Mouse (Mus musculus) neural tube, embryonic 11.5 days (tissue): ENCODE results near the gene Cul9. TPM values are rescaled to one million over a fixed set of nuclear protein-coding genes. Genes with fewer than 3 reads are reported as not detected.

Source experiments
- ATAC-seq: fragments of 200-750 bp; cut with Nextera tagmentation; 2 replicates; pipeline ENCODE4 v1.8.0; 2017; ENCODE audit warnings: moderate number of reproducible peaks, mild to moderate bottlenecking, moderate TSS enrichment, moderate library complexity; ENCODE audit not compliant: insufficient read depth, low FRiP score, low TSS enrichment
- DNase-seq: peaks from one replicate; pipeline ENCODE4 v3.0.0-alpha.2; 2015; ENCODE audit warnings: low spot score
- H3K27ac ChIP-seq: fragments of 300-500 bp; sonication (generic); 2 replicates; pipeline ENCODE4 v1.5.1; 2014; ENCODE audit warnings: low read depth, mild to moderate bottlenecking, low read length
- H3K27me3 ChIP-seq: fragments of 300-500 bp; sonication (generic); 2 replicates; pipeline ENCODE4 v1.6.1; 2014; ENCODE audit warnings: mild to moderate bottlenecking, low read length, mixed read lengths; ENCODE audit not compliant: control insufficient read depth, insufficient read depth
- H3K36me3 ChIP-seq: fragments of 300-500 bp; sonication (generic); 2 replicates; pipeline ENCODE4 v1.6.1; 2014; ENCODE audit warnings: mild to moderate bottlenecking, low read length, moderate library complexity, mixed read lengths; ENCODE audit not compliant: control insufficient read depth, insufficient read depth
- H3K4me1 ChIP-seq: fragments of 300-500 bp; sonication (generic); 2 replicates; pipeline ENCODE4 v1.6.1; 2014; ENCODE audit warnings: low read length, mixed read lengths; ENCODE audit not compliant: control insufficient read depth, insufficient read depth
- H3K4me2 ChIP-seq: fragments of 300-500 bp; sonication (generic); 2 replicates; pipeline ENCODE4 v1.6.1; 2014; ENCODE audit warnings: low read depth, mild to moderate bottlenecking, moderate library complexity
- H3K4me3 ChIP-seq: fragments of 300-500 bp; sonication (generic); 2 replicates; pipeline ENCODE4 v1.5.1; 2014; ENCODE audit warnings: low read depth, low read length
- H3K9ac ChIP-seq: fragments of 300-500 bp; sonication (generic); 2 replicates; pipeline ENCODE4 v1.6.1; 2014; ENCODE audit warnings: mild to moderate bottlenecking, low read length
- H3K9me3 ChIP-seq: fragments of 300-500 bp; sonication (generic); 2 replicates; pipeline ENCODE4 v1.6.1; 2016; ENCODE audit warnings: low read length; ENCODE audit not compliant: control insufficient read depth
- WGBS: fragments of 180-500 bp; shearing (Covaris S2); extraction: QIAGEN DNeasy Blood & Tissue Kit; methylation state at CpG from one replicate; pipeline ENCODE4 v1.1.7; 2014; 5-methylcytosine and 5-hydroxymethylcytosine counted together
- polyA plus RNA-seq: library from polyadenylated mRNA; unstranded; fragments of >200 nt; fragmentation: Nextera tagmentation; extraction: Ambion mirVana; gene quantifications from 2 replicates; pipeline ENCODE4 v1.2.1, GENCODE M21; 2014

Gene Cul9
- polyA plus RNA-seq, 1 experiment from 2014 or later: 4.4 TPM

DNA sequence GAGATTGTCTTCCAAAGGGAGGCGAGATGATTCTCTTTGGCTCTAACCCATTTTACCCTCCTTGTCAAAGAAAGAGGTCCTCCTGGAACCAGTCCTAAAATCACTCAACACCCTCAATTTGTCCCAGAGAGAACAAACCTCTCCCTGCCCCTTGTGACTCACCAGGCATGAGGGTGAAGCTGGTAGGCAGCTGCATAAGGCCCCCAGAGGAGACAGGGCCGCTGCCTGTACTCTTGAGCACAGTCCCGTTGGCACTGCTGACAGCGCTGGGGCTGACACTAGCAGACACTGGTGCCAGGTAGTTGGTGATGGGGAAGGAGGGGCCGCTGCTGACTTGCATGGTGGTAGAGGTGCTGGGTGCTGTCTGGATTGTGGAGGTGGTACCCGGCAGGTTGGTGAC, 5.2 kb upstream of the Cul9 start:
- ATAC-seq (no peak), DNase-seq (no peak)
- H3K4me2 ChIP-seq: no peak overlapping the region
- no peak overlapping the region for H3K9ac ChIP-seq
- H3K4me1 ChIP-seq: peaks cover 31% of the 10 kb centered on the region
- 93% methylated on average over 6 of the region's 6 CpGs for WGBS
- no peak overlapping the region for H3K27ac ChIP-seq
- no peaks in the 10 kb centered on the region for H3K27me3 ChIP-seq
- H3K9me3 ChIP-seq: no peaks in the 10 kb centered on the region
- H3K4me3 ChIP-seq: no peak overlapping the region
- H3K36me3 ChIP-seq: peaks cover 2% of the 10 kb centered on the region

GRCm38 (mm10) chr17:46550904-46551303, 4.7 kb upstream of the Cul9 start:
- DNase-seq (no peak), ATAC-seq (no peak)
- H3K4me1 ChIP-seq: peaks cover 33% of the 10 kb centered on the region
- H3K4me3 ChIP-seq: no peak overlapping the region
- no peaks in the 10 kb centered on the region for H3K27me3 ChIP-seq
- H3K9ac ChIP-seq: no peak overlapping the region
- peaks cover 2% of the 10 kb centered on the region for H3K36me3 ChIP-seq
- WGBS: 87% methylated on average over 7 of the region's 7 CpGs
- no peak overlapping the region for H3K4me2 ChIP-seq
- no peaks in the 10 kb centered on the region for H3K9me3 ChIP-seq
- no peak overlapping the region for H3K27ac ChIP-seq

- Histone ChIP-seq H3K4me2 (no peak overlapping the region), H3K27ac (no peak overlapping the region), H3K9ac (no peak overlapping the region), H3K4me1 (peaks cover 37% of the 10 kb centered on the region), H3K27me3 (no peaks in the 10 kb centered on the region), H3K4me3 (0 out of 2 replicates have a peak overlapping the region, but pooled peaks have one; percentile 2), H3K9me3 (no peaks in the 10 kb centered on the region), H3K36me3 (peaks cover 2% of the 10 kb centered on the region)
- DNase-seq (no peak), ATAC-seq (no peak)
- WGBS: 90% methylated on average over 9 of the region's 9 CpGs
Measured at GRCm38 (mm10) chr17:46549642-46550041, 3.5 kb upstream of the Cul9 start.

DNA sequence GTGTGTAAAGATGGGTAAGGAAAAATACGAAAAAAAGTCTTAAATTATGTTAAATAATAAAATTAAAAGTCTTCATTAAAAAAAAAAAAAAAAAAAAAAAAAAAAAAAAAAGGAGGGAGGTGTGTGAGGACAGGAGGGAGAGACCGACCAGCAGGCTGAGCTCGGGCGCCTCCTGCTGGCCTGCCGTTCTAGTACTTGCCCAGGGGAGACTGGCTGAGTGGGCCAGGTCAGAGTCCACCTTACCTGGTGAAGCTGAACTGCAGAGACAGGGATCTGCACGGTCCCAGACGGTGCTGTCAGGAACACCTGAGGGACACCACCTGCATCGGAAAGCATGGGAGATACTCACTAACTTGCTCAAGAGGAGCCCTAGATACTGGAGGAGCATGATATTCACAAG, 3.0 kb upstream of the Cul9 start:
- Histone ChIP-seq H3K27me3 (no peaks in the 10 kb centered on the region), H3K9ac (no peak overlapping the region)
- 27% methylated on average over 8 of the region's 8 CpGs for WGBS

GRCm38 (mm10) chr17:46548741-46549140, 2.6 kb upstream of the Cul9 start:
- Histone ChIP-seq H3K4me1 (peaks cover 29% of the 10 kb centered on the region), H3K4me3 (no peak overlapping the region), H3K36me3 (peaks cover 2% of the 10 kb centered on the region), H3K27ac (no peak overlapping the region), H3K9ac (no peak overlapping the region), H3K27me3 (no peaks in the 10 kb centered on the region), H3K4me2 (no peak overlapping the region), H3K9me3 (no peaks in the 10 kb centered on the region)
- ATAC-seq (no peak), DNase-seq (no peak)
- whole genome bisulfite sequencing: 52% methylated on average over 10 of the region's 11 CpGs

More for the DNA sequence above, 3.0 kb upstream of the Cul9 start:
- no peak overlapping the region for H3K27ac ChIP-seq
- H3K4me3 ChIP-seq: 0 out of 2 replicates have a peak overlapping the region, but pooled peaks have one; percentile 2
- ATAC-seq (no peak), DNase-seq (peak; percentile 76)
- peaks cover 2% of the 10 kb centered on the region for H3K36me3 ChIP-seq
- no peak overlapping the region for H3K4me2 ChIP-seq
- H3K9me3 ChIP-seq: no peaks in the 10 kb centered on the region
- H3K4me1 ChIP-seq: peaks cover 34% of the 10 kb centered on the region

GRCm38 (mm10) chr17:46547923-46548322, 1.7 kb upstream of the Cul9 start:
- WGBS: 11% methylated on average over 3 of the region's 3 CpGs
- H3K9ac ChIP-seq: no peak overlapping the region
- peaks cover 2% of the 10 kb centered on the region for H3K36me3 ChIP-seq
- DNase-seq (no peak), ATAC-seq (no peak)
- H3K27me3 ChIP-seq: no peaks in the 10 kb centered on the region
- no peak overlapping the region for H3K4me2 ChIP-seq
- H3K9me3 ChIP-seq: no peaks in the 10 kb centered on the region
- peaks cover 21% of the 10 kb centered on the region for H3K4me1 ChIP-seq
- no peak overlapping the region for H3K27ac ChIP-seq
- H3K4me3 ChIP-seq: no peak overlapping the region

DNA sequence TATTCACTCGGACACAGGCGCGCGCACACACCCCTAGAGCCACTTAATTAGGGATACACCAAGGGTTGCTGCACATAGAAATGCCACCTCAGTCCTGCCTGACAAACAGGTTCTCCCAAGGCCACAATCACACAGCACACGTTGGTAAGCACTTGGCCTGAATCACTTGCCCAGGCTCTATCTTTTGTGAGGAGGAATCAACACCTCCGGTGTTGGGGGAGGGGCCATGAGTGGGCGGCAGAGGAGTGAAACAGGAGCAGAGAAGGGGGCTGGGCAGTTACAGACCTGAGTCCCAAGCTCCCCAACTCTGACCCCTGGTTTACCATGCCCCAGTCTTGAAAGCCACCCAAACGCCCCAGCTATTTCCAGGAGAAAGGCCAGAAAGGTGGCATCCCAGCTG, 807 bp upstream of the Cul9 start:
- H3K36me3 ChIP-seq: peaks cover 2% of the 10 kb centered on the region
- peak overlapping the region; percentile 49; the same call in 1 of the 2 replicates for H3K4me3 ChIP-seq
- no peak overlapping the region for H3K9ac ChIP-seq
- H3K9me3 ChIP-seq: no peaks in the 10 kb centered on the region
- no peaks in the 10 kb centered on the region for H3K27me3 ChIP-seq
- H3K27ac ChIP-seq: no peak overlapping the region
- WGBS: 6% methylated on average over 8 of the region's 8 CpGs
- H3K4me2 ChIP-seq: peak overlapping the region; percentile 7; the same call in 1 of the 2 replicates
- no peak for ATAC-seq
- no peak for DNase-seq
- peaks cover 15% of the 10 kb centered on the region for H3K4me1 ChIP-seq

DNA sequence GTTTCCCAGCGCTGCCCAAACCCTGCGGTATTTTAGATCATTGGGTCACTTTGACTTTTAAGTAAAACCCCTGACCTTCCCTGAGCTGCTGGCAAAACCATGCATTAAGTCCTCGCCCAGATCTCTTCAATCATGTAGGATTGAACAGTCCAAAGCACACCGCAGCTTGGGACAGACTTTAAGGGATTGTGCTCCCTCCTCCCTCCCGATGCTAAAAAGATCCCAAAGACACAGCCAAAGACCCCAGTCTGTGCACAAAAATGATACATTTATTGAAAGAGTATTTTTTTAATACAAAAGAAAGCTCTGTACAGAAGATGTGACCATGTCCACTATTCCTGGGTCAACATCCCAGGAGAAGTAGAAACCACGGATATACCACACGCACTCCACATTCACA, 403 bp upstream of the Cul9 start:
- no peak for DNase-seq
- H3K27ac ChIP-seq: no peak overlapping the region

DNA sequence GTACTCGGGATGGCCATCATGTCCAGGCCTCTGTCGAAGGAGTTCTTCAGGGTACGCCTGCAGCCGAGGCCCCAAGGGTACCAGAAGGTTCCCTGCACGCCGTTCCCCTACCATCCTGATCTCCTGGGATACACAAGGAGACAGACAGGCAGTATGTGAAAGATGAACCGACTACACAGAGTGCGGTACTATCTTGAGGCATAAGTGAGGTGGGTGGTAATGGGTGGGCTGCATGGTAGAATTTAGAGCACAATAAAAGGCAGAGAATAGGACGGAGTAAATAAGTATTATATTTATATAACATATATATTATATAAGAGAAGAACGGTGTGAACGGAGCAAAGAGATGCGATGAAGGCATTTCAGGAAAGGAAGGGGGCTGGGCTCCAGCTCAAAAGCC, 2.5 kb downstream of the Cul9 start:
- no peak overlapping the region for H3K9ac ChIP-seq
- no peak for DNase-seq
- H3K4me3 ChIP-seq: no peak overlapping the region
- 93% methylated on average over 12 of the region's 12 CpGs for WGBS
- no peaks in the 10 kb centered on the region for H3K9me3 ChIP-seq
- H3K27ac ChIP-seq: no peak overlapping the region
- peaks cover 15% of the 10 kb centered on the region for H3K4me1 ChIP-seq
- 0 out of 2 replicates have a peak, but pooled peaks cover 2% of the 10 kb centered on the region for H3K36me3 ChIP-seq
- no peaks in the 10 kb centered on the region for H3K27me3 ChIP-seq
- no peak for ATAC-seq
- H3K4me2 ChIP-seq: no peak overlapping the region

More for the DNA sequence above, 403 bp upstream of the Cul9 start:
- Histone ChIP-seq H3K36me3 (peaks cover 2% of the 10 kb centered on the region), H3K9ac (peak overlapping the region; percentile 80), H3K27me3 (no peaks in the 10 kb centered on the region), H3K4me2 (peak overlapping the region; percentile 72), H3K9me3 (no peaks in the 10 kb centered on the region), H3K4me1 (peaks cover 15% of the 10 kb centered on the region), H3K4me3 (peak overlapping the region; percentile 49)
- no peak for ATAC-seq
- 7% methylated on average over 7 of the region's 7 CpGs for WGBS
